Comparison of ENCODE assay signal across 8 mouse cellular contexts in the genomic region with DNA sequence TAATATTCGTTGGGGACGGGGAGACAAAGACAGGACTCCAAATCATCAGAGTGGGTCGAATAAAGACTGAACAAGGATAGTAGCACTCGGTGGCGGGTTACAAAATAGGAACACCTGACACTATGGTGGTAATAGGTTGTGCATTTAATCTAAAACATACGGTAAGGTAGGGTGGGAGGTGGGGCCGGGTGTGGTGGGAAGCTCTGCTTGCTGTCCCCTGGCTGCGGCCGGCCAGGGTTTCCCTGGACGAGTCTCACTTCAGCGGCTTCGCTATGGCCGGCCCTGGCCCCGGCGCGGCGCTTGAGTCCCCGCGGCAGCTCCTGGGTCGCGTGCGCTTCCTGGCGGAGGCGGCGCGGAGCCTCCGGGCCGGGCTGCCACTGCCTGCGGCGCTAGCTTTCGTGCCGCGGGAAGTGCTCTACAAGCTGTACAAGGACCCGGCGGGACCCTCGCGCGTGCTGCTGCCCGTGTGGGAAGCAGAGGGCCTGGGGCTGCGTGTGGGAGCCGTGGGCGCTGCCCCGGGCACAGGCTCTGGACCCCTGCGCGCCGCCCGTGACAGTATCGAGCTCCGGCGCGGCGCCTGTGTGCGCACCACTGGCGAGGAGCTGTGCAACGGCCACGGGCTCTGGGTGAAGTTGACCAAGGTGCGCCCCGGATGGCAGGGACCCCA. TPM values are rescaled to one million over a fixed set of nuclear protein-coding genes. Genes with fewer than 3 reads are reported as not detected.
DNase-seq lines count a peak whose midpoint lies in the region; ATAC-seq and TF ChIP-seq lines count a peak whose summit lies in the region.

Hectd3 (plus strand) TSS at position 187 of the 667 bp plus-strand sequence.

- peak; percentile 63 for TF ChIP-seq POLR2A in myocyte (IDR thresholded peaks at IDR 0.05; ENCODE audit: insufficient read length, low read depth)

- peak within 1 kb of the TSS; percentile 97 for H3K4me3 ChIP-seq in embryonic facial prominence, embryonic 12.5 days
- H3K4me3 ChIP-seq in heart, embryonic 10.5 days, result peak within 1 kb of the TSS; percentile 96
- peak within 1 kb of the TSS; percentile 99 for H3K4me3 ChIP-seq in liver, embryonic 11.5 days (ENCODE audit: low read depth, low read length)
- peak within 1 kb of the TSS; percentile 54 for H3K4me3 ChIP-seq in myocyte
- H3K4me3 ChIP-seq in stomach, embryonic 16.5 days (replicated peaks; ENCODE audit: low read length), result peak within 1 kb of the TSS; percentile 68

- DNase-seq in CD4-positive helper T cell, adult 2 months (ENCODE audit: low read depth, low spot score), result peak; percentile 75
- DNase-seq in adrenal gland, postnatal 25 days, result peak; percentile 66
- DNase-seq in heart, embryonic 10.5 days (ENCODE audit: low spot score), result peak; percentile 87
- peak; percentile 77 for DNase-seq in kidney, adult 9 months
- DNase-seq in liver, embryonic 11.5 days (ENCODE audit: low spot score), result peak; percentile 71

- H3K79me2 ChIP-seq in myocyte (ENCODE audit: control insufficient read depth, insufficient read depth), result no peaks in the 10 kb centered on the region

- peak within 1 kb of the TSS; percentile 43 for H3ac ChIP-seq in myocyte (ENCODE audit: control insufficient read depth, insufficient read length)

- ATAC-seq in embryonic facial prominence, embryonic 12.5 days (ENCODE audit: insufficient number of reproducible peaks, insufficient read depth, low FRiP score, low TSS enrichment), result no peak; the same call in 1 of the 2 replicates
- ATAC-seq in liver, embryonic 11.5 days (replicated peaks; ENCODE audit: low FRiP score), result peak; percentile 69
- peak; percentile 58 for ATAC-seq in stomach, embryonic 16.5 days (ENCODE audit: insufficient read depth, low FRiP score)

- WGBS in embryonic facial prominence, embryonic 12.5 days, result under 1% methylated on average over 58 of the region's 58 CpGs
- WGBS in heart, embryonic 10.5 days, result under 1% methylated on average over 58 of the region's 58 CpGs
- WGBS in liver, embryonic 11.5 days, result under 1% methylated on average over 58 of the region's 58 CpGs
- under 1% methylated on average over 56 of the region's 58 CpGs for WGBS in stomach, embryonic 16.5 days

- peak within 1 kb of the TSS; percentile 83 for H3K9ac ChIP-seq in embryonic facial prominence, embryonic 12.5 days
- H3K9ac ChIP-seq in liver, embryonic 11.5 days (ENCODE audit: low read depth, low read length), result peak within 1 kb of the TSS; percentile 91
- H3K9ac ChIP-seq in stomach, embryonic 16.5 days (ENCODE audit: low read length), result peak within 1 kb of the TSS; percentile 77

- peak within 1 kb of the TSS; percentile 99 for H3K4me2 ChIP-seq in embryonic facial prominence, embryonic 12.5 days (replicated peaks)
- H3K4me2 ChIP-seq in liver, embryonic 11.5 days, result peak within 1 kb of the TSS; percentile 92
- peak within 1 kb of the TSS; percentile 99 for H3K4me2 ChIP-seq in myocyte (ENCODE audit: low read depth)
- peak within 1 kb of the TSS; percentile 96 for H3K4me2 ChIP-seq in stomach, embryonic 16.5 days (ENCODE audit: low read depth, low read length)

- peaks cover 8% of the 10 kb centered on the region; the same call in 1 of the 2 replicates for H3K36me3 ChIP-seq in embryonic facial prominence, embryonic 12.5 days
- H3K36me3 ChIP-seq in heart, embryonic 10.5 days, result peaks cover 26% of the 10 kb centered on the region
- peaks cover 9% of the 10 kb centered on the region; the same call in 1 of the 2 replicates for H3K36me3 ChIP-seq in liver, embryonic 11.5 days (ENCODE audit: control insufficient read depth, insufficient read depth, low read length)
- peaks cover 8% of the 10 kb centered on the region for H3K36me3 ChIP-seq in myocyte (ENCODE audit: control insufficient read depth, insufficient read depth)
- H3K36me3 ChIP-seq in stomach, embryonic 16.5 days (ENCODE audit: control insufficient read depth, insufficient read depth, low read length), result peaks cover 3% of the 10 kb centered on the region; the same call in 1 of the 2 replicates

- H3K9me3 ChIP-seq in embryonic facial prominence, embryonic 12.5 days, result no peaks in the 10 kb centered on the region
- no peaks in the 10 kb centered on the region for H3K9me3 ChIP-seq in heart, embryonic 10.5 days
- H3K9me3 ChIP-seq in liver, embryonic 11.5 days (ENCODE audit: control insufficient read depth, low read length), result no peaks in the 10 kb centered on the region
- no peaks in the 10 kb centered on the region for H3K9me3 ChIP-seq in stomach, embryonic 16.5 days (replicated peaks; ENCODE audit: control insufficient read depth, low read length)

- peaks cover 19% of the 10 kb centered on the region for H3K4me1 ChIP-seq in embryonic facial prominence, embryonic 12.5 days
- peaks cover 26% of the 10 kb centered on the region for H3K4me1 ChIP-seq in heart, embryonic 10.5 days
- H3K4me1 ChIP-seq in liver, embryonic 11.5 days (replicated peaks; ENCODE audit: control insufficient read depth, insufficient read depth, low read length), result peaks cover 22% of the 10 kb centered on the region
- H3K4me1 ChIP-seq in stomach, embryonic 16.5 days (ENCODE audit: control insufficient read depth, insufficient read depth, low read length), result peaks cover 19% of the 10 kb centered on the region

- H3K27ac ChIP-seq in embryonic facial prominence, embryonic 12.5 days, result peak within 1 kb of the TSS; percentile 75
- peak within 1 kb of the TSS; percentile 84 for H3K27ac ChIP-seq in heart, embryonic 10.5 days
- peak within 1 kb of the TSS; percentile 94 for H3K27ac ChIP-seq in liver, embryonic 11.5 days (ENCODE audit: low read depth, low read length)
- H3K27ac ChIP-seq in stomach, embryonic 16.5 days (ENCODE audit: low read length), result peak within 1 kb of the TSS; percentile 44

- no peaks in the 10 kb centered on the region for H3K27me3 ChIP-seq in embryonic facial prominence, embryonic 12.5 days
- 0 out of 2 replicates have a peak, but pooled peaks cover 10% of the 10 kb centered on the region for H3K27me3 ChIP-seq in heart, embryonic 10.5 days (ENCODE audit: insufficient read depth, poor library complexity, severe bottlenecking)
- H3K27me3 ChIP-seq in liver, embryonic 11.5 days (replicated peaks; ENCODE audit: control insufficient read depth, insufficient read depth, low read length), result no peaks in the 10 kb centered on the region
- no peaks in the 10 kb centered on the region for H3K27me3 ChIP-seq in myocyte (ENCODE audit: control insufficient read depth, insufficient read depth, insufficient read length)
- H3K27me3 ChIP-seq in stomach, embryonic 16.5 days (ENCODE audit: control insufficient read depth, insufficient read depth, low read length), result no peaks in the 10 kb centered on the region

TF ChIP-seq in myocyte, 11 proteins besides CTCF, POLR2A, EP300 and RAD21:
- TF ChIP-seq REST (IDR thresholded peaks at IDR 0.05; ENCODE audit: insufficient read depth, insufficient read length) (no peak), MYOG (IDR thresholded peaks at IDR 0.05; ENCODE audit: control insufficient read depth in 1 of 3, insufficient read depth in 1 of 3, insufficient read length in 2 of 3, low read depth in 2 of 3) (peak in 1 of 3 experiments; percentile 41), TCF12 (IDR thresholded peaks at IDR 0.05; ENCODE audit: insufficient read depth, poor library complexity, severe bottlenecking) (no peak), USF1 (IDR thresholded peaks at IDR 0.05; ENCODE audit: low read depth) (peak; percentile 9), MYOD1 (IDR thresholded peaks at IDR 0.05; ENCODE audit: control insufficient read depth in 1 of 3, insufficient read length in 2 of 3, low read depth in 2 of 3) (no peak), POLR2AphosphoS2 (IDR thresholded peaks at IDR 0.05; ENCODE audit: insufficient read length, low read depth) (peak; percentile 16)

RNA-seq across cellular contexts. Expression of gene Hectd3, which starts in this region (rescaled TPM):
- total RNA-seq in adrenal gland, postnatal 25 days (2021), result 31.7 and 33.5 TPM in 2 replicates
- polyA plus RNA-seq in embryonic facial prominence, embryonic 12.5 days (2016; fragmentation: Nextera tagmentation; extraction: Ambion mirVana), result 11.9 and 14.6 TPM in 2 replicates
- polyA plus RNA-seq in heart, embryonic 10.5 days (2016; fragmentation: Nextera tagmentation; extraction: Ambion mirVana), result 6.6 and 8.3 TPM in 2 replicates
- 10.8 and 12.0 TPM in 2 replicates for polyA plus RNA-seq in liver, embryonic 11.5 days (2014; fragmentation: Nextera tagmentation; extraction: Ambion mirVana)
- polyA plus RNA-seq in myocyte (2012; fragmentation: generic; extraction: Trizol), result 28.7 TPM
- polyA plus RNA-seq in stomach, embryonic 16.5 days (2015; fragmentation: Nextera tagmentation; extraction: Ambion mirVana), result 6.9 and 8.3 TPM in 2 replicates

Comparison
In these comparisons a context has a peak if more than half of its experiments do, and no peak if none do; other contexts are left out.
1. H3K27ac ChIP-seq: peak in every context shown above with its lines; median percentile 94 in liver, embryonic 11.5 days; 84 in heart, embryonic 10.5 days; 75 in embryonic facial prominence, embryonic 12.5 days; 44 in stomach, embryonic 16.5 days.